Mouse (Mus musculus) large intestine, adult 2 months (tissue): ENCODE results near the gene Dkkl1. TPM values are rescaled to one million over a fixed set of nuclear protein-coding genes. Genes with fewer than 3 reads are reported as not detected.
"Not testable (repeated sequence)": the region's sequence is repeated elsewhere in the genome, so short reads cannot be mapped to it uniquely, and the experiment has no call there.

Source experiments
- DNase-seq: peaks from one replicate; pipeline ENCODE4 v3.0.0-alpha.2; 2012; ENCODE audit warnings: low read depth, low spot score
- WGBS: fragments of 180-500 bp; shearing (Covaris S2); methylation state at CpG from one replicate; pipeline ENCODE4 v1.1.7; 2018; 5-methylcytosine and 5-hydroxymethylcytosine counted together
- polyA plus RNA-seq: library from polyadenylated mRNA; depleted of rRNA; stranded (reverse); fragments of >200 nt; gene quantifications from 2 replicates; pipeline ENCODE4 v1.2.3, GENCODE M21; 2012

Gene Dkkl1
- polyA plus RNA-seq, 1 experiment = 0.47 TPM

DNA sequence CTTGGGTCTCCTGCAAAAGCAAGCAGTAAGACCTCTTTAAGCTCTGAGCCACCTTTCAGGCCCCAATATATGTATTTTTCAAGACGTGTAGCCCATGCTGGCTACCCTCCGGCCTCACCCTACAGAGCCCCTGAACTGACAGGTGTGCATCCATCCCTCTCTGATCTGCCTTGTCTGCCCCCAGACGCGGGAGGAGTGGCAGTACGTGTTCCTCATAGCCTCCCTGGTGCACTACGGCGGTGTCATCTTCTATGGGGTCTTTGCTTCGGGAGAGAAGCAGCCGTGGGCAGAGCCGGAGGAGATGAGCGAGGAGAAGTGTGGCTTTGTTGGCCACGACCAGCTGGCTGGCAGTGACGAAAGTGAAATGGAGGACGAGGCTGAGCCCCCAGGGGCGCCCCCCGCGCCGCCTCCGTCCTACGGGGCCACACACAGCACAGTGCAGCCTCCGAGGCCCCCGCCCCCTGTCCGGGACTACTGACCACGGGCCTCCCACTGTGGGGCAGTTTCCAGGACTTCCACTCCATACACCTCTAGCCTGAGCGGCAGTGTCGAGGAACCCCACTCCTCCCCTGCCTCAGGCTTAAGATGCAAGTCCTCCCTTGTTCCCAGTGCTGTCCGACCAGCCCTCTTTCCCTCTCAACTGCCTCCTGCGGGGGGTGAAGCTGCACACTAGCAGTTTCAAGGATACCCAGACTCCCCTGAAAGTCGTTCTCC is 37.2 kb downstream of the Dkkl1 start:
- no peak for DNase-seq
- WGBS = 8% methylated on average over 29 of the region's 29 CpGs

DNA sequence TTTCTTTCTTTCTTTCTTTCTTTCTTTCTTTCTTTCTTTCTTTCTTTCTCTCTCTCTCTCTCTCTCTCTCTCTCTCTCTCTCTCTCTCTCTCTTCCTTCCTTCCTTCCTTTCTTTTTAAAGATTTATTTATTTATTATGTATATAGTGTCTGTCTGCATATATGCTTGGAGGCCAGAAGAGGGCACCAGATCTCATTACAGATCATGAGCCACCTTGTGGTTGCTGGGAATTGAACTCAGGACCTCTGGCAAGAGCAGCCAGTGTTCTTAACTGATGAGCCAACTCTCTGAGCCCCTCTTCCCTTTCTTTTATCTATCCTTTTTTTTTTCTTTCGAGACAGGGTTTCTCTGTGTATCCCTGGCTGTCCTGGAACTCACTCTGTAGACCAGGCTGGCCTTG is 38.2 kb downstream of the Dkkl1 start:
- 59% methylated on average over 1 of the region's 1 CpGs for WGBS
- DNase-seq = not testable (repeated sequence)

GRCm38 (mm10) chr7:45172974-45173373 is 39.0 kb downstream of the Dkkl1 start:
- WGBS = 59% methylated on average over 7 of the region's 7 CpGs

GRCm38 (mm10) chr7:45169495-45169894 is 42.5 kb downstream of the Dkkl1 start:
- no peak for DNase-seq
- 88% methylated on average over 3 of the region's 3 CpGs for WGBS

More at GRCm38 (mm10) chr7:45172974-45173373, 39.0 kb downstream of the Dkkl1 start:
- DNase-seq = no peak

GRCm38 (mm10) chr7:45168656-45169055 is 43.3 kb downstream of the Dkkl1 start:
- WGBS = 10% methylated on average over 24 of the region's 24 CpGs

DNA sequence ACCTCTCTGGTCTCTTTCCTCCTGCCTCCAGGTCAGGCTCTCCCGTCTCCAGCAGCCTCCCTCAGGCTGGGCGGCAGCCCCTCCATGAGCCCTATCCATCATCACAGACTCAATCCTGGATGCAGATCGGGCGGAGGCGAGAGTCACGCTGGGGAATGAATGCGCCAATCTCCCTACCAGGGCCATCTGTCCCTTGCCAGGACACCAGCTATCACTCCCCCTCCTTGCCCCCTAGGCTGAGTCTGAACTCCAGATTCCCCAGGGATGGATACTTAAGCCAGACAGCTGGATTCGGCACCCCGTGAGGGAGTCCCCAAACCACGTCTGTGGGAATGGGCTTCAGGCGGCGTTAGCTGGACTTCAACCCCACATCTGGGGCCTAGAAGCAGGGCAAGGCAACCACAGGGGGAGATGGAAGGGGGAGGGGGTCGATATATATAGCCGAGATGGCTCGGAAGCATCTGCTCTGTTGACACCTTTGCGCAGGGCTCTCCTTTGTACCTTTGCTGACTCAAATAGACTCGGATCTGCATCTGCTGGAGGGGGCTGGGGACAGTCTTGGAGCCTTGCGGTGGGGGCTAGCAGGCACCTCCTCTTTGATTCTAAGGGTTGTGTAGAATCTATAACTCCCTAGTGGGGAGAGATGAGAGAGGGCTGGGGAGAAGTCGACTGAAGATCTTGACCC is 44.0 kb downstream of the Dkkl1 start:
- 11% methylated on average over 19 of the region's 19 CpGs for WGBS

More at GRCm38 (mm10) chr7:45168656-45169055, 43.3 kb downstream of the Dkkl1 start:
- DNase-seq = no peak

DNA sequence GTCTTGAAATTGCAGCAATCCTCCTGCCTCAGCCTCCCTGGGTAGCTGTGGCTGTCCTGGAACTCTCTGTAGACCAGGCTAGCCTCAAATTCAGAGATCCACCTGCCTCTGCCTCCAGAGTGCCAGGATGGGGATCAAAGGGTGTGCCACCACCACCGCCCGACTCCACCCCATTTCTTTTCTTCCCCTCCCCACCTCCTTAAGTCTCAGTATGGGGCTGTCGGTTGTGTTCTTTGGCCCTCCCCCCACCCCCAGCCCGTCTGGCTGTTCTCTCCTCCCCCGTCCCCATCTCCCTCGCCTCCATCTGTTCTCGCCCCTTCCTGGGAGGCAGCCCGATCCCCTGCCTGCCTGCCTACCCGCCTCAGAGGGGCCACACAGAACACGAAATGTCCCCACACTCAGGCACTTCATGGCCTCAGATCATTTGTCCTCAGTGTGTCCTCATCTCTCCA is 45.0 kb downstream of the Dkkl1 start:
- WGBS = 35% methylated on average over 10 of the region's 10 CpGs
- DNase-seq = no peak

More for the DNA sequence above, 44.0 kb downstream of the Dkkl1 start:
- DNase-seq = no peak

DNA sequence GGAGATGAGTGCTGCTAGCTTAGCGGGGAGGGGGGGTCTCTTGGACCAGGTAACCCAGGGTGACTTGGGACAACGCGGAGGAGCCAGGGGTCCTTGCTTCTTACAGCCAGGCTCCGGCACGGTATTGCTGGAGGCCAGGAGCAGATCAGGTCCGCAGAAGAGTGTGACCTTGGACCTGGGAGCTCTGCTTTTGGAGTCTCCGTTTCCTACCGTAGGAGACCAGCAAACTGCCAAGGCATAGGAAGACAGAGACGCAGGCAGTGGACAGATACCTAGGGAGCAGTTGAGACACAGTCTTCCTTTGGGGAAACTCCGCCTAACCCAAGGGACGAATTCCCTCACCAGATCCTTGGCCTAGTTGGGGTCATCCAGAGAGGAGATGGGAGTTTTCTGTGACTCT is 46.2 kb downstream of the Dkkl1 start:
- 63% methylated on average over 11 of the region's 11 CpGs for WGBS

GRCm38 (mm10) chr7:45164833-45165232 is 47.1 kb downstream of the Dkkl1 start:
- DNase-seq = no peak
- 68% methylated on average over 5 of the region's 5 CpGs for WGBS

More for the DNA sequence above, 46.2 kb downstream of the Dkkl1 start:
- DNase-seq = no peak

GRCm38 (mm10) chr7:45163735-45164490 is 48.0 kb downstream of the Dkkl1 start, which contains the start of gene Slc17a7:
Gene Slc17a7 (plus strand): TSS chr7:45163949.
- 3% methylated on average over 41 of the region's 41 CpGs for WGBS
- DNase-seq = no peak

GRCm38 (mm10) chr7:45162996-45163615 is 48.8 kb downstream of the Dkkl1 start:
- no peak for DNase-seq

GRCm38 (mm10) chr7:45162551-45162950 is 49.4 kb downstream of the Dkkl1 start:
- no peak for DNase-seq
- 24% methylated on average over 6 of the region's 6 CpGs for WGBS

More at GRCm38 (mm10) chr7:45162996-45163615, 48.8 kb downstream of the Dkkl1 start:
- 69% methylated on average over 9 of the region's 9 CpGs for whole genome bisulfite sequencing

GRCm38 (mm10) chr7:45161612-45162473 is 50.1 kb downstream of the Dkkl1 start:
- peak; percentile 44 for DNase-seq
- 4% methylated on average over 35 of the region's 35 CpGs for WGBS

GRCm38 (mm10) chr7:45160866-45161265 is 51.1 kb downstream of the Dkkl1 start:
- 88% methylated on average over 3 of the region's 3 CpGs for WGBS
- DNase-seq = no peak

DNA sequence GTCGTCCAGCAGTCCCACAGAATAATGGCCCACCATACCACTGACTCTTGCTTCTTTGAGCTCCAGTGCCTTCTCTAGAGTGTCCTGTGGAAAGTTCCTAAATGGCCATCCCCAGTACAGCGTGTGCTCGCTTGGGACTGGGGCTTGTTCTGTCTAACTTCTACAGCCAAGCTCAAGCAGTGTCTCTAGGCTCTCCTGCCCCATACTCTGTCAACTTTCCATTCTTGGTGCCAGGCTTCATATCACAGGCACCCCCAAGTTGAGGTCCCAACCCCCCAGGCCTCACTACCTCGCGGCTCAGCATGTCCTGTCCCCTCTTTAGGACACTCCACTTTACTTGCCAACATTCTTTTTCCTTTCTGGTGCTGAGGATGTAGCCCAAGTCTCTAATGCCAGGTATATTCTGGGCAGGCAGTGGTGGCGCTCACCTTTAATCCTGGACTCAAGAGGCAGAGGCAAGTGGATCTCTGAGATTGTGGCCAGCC is 51.6 kb downstream of the Dkkl1 start:
- no peak for DNase-seq
- 91% methylated on average over 6 of the region's 6 CpGs for WGBS

GRCm38 (mm10) chr7:45158991-45159390 is 53.0 kb downstream of the Dkkl1 start:
- no peak for DNase-seq
- 91% methylated on average over 6 of the region's 6 CpGs for WGBS
